Mouse (Mus musculus): ENCODE results near the gene Uqcc1. TPM values are rescaled to one million over a fixed set of nuclear protein-coding genes. Genes with fewer than 3 reads are reported as not detected.
"Not testable (repeated sequence)": the region's sequence is repeated elsewhere in the genome, so short reads cannot be mapped to it uniquely, and the experiment has no call there.

The Uqcc1 gene
- total RNA-seq, 2 experiments from 2014 or later = 42.4 to 72.4 TPM

- ATAC-seq (replicated peaks; ENCODE audit: low FRiP score, low TSS enrichment, poor library complexity, severe bottlenecking) = no peak
Observed at GRCm38 (mm10) chr2:155940681-155941080, 10.6 kb upstream of the Uqcc1 start, which contains the start of gene Gm15557. Gene Gm15557 (plus strand): TSS chr2:155940728.

- ATAC-seq (replicated peaks; ENCODE audit: low FRiP score, low TSS enrichment, poor library complexity, severe bottlenecking) = no peak
Observed at GRCm38 (mm10) chr2:155939897-155940529, 9.9 kb upstream of the Uqcc1 start.

GRCm38 (mm10) chr2:155928711-155929345 is 1.3 kb downstream of the Uqcc1 start:
- no peak for ATAC-seq (replicated peaks; ENCODE audit: low FRiP score, low TSS enrichment, poor library complexity, severe bottlenecking)

- ATAC-seq (replicated peaks; ENCODE audit: low FRiP score, low TSS enrichment, poor library complexity, severe bottlenecking) = not testable (repeated sequence)
Observed at GRCm38 (mm10) chr2:155925213-155925612, 4.9 kb downstream of the Uqcc1 start.

- ATAC-seq (replicated peaks; ENCODE audit: low FRiP score, low TSS enrichment, poor library complexity, severe bottlenecking) = no peak
Observed at GRCm38 (mm10) chr2:155923143-155923542, 7.0 kb downstream of the Uqcc1 start.

GRCm38 (mm10) chr2:155914684-155915083 is 15.4 kb downstream of the Uqcc1 start:
- no peak for ATAC-seq (replicated peaks; ENCODE audit: low FRiP score, low TSS enrichment, poor library complexity, severe bottlenecking)

- ATAC-seq (replicated peaks; ENCODE audit: low FRiP score, low TSS enrichment, poor library complexity, severe bottlenecking) = no peak
Observed at GRCm38 (mm10) chr2:155903632-155904008, 26.5 kb downstream of the Uqcc1 start.

- peak; percentile 67 for ATAC-seq (replicated peaks; ENCODE audit: low FRiP score, low TSS enrichment, poor library complexity, severe bottlenecking)
Observed at GRCm38 (mm10) chr2:155902989-155903631, 27.0 kb downstream of the Uqcc1 start.

GRCm38 (mm10) chr2:155895046-155895735 is 34.9 kb downstream of the Uqcc1 start:
- ATAC-seq (replicated peaks; ENCODE audit: low FRiP score, low TSS enrichment, poor library complexity, severe bottlenecking) = no peak

GRCm38 (mm10) chr2:155894307-155895045 is 35.6 kb downstream of the Uqcc1 start:
- ATAC-seq (replicated peaks; ENCODE audit: low FRiP score, low TSS enrichment, poor library complexity, severe bottlenecking) = no peak

- ATAC-seq (replicated peaks; ENCODE audit: low FRiP score, low TSS enrichment, poor library complexity, severe bottlenecking) = no peak
Observed at GRCm38 (mm10) chr2:155886776-155887175, 43.3 kb downstream of the Uqcc1 start.

GRCm38 (mm10) chr2:155885271-155885697 is 44.8 kb downstream of the Uqcc1 start:
- ATAC-seq (replicated peaks; ENCODE audit: low FRiP score, low TSS enrichment, poor library complexity, severe bottlenecking) = no peak

- ATAC-seq (replicated peaks; ENCODE audit: low FRiP score, low TSS enrichment, poor library complexity, severe bottlenecking) = peak; percentile 95
Observed at GRCm38 (mm10) chr2:155882087-155882486, 48.0 kb downstream of the Uqcc1 start.

- no peak for ATAC-seq (replicated peaks; ENCODE audit: low FRiP score, low TSS enrichment, poor library complexity, severe bottlenecking)
Observed at GRCm38 (mm10) chr2:155878964-155879876, 50.9 kb downstream of the Uqcc1 start.

GRCm38 (mm10) chr2:155873636-155874035 is 56.5 kb downstream of the Uqcc1 start:
- ATAC-seq (replicated peaks; ENCODE audit: low FRiP score, low TSS enrichment, poor library complexity, severe bottlenecking) = no peak

- no peak for ATAC-seq (replicated peaks; ENCODE audit: low FRiP score, low TSS enrichment, poor library complexity, severe bottlenecking)
Observed at GRCm38 (mm10) chr2:155872930-155873507, 57.1 kb downstream of the Uqcc1 start.

GRCm38 (mm10) chr2:155872486-155872885 is 57.6 kb downstream of the Uqcc1 start:
- no peak for ATAC-seq (replicated peaks; ENCODE audit: low FRiP score, low TSS enrichment, poor library complexity, severe bottlenecking)

GRCm38 (mm10) chr2:155869772-155870171 is 60.3 kb downstream of the Uqcc1 start:
- no peak for ATAC-seq (replicated peaks; ENCODE audit: low FRiP score, low TSS enrichment, poor library complexity, severe bottlenecking)

All from megakaryocyte-erythroid progenitor cell, adult 5-6 weeks (primary cell).